Mouse (Mus musculus): Measurements from ENCODE around the gene Lrtm2. TPM values are rescaled to one million over a fixed set of nuclear protein-coding genes. Genes with fewer than 3 reads are reported as not detected.

The Lrtm2 gene
- total and polyA plus RNA-seq, 2 experiments from 2014 or later: 12.7 to 17.8 TPM

DNA sequence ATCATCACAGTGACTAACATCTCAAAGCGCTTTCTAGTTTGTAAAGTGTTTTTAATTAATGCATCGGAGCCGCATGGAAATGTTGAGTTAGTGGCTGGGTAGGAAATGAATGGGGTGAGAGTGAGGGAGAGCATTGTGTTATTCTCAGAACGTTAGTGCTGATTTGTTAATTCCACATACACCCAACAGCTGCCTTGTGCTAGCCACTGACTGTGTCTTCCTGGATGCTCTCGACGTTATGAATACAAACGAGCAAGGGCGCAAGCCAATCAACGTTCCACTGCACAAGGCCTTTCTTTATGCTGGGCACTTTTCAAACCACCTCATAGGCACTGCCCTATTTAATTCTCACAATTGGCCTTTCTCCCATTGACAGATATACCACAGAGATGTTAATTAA lies 11.8 kb downstream of the Lrtm2 start:
- peak; percentile 79 for ATAC-seq

DNA sequence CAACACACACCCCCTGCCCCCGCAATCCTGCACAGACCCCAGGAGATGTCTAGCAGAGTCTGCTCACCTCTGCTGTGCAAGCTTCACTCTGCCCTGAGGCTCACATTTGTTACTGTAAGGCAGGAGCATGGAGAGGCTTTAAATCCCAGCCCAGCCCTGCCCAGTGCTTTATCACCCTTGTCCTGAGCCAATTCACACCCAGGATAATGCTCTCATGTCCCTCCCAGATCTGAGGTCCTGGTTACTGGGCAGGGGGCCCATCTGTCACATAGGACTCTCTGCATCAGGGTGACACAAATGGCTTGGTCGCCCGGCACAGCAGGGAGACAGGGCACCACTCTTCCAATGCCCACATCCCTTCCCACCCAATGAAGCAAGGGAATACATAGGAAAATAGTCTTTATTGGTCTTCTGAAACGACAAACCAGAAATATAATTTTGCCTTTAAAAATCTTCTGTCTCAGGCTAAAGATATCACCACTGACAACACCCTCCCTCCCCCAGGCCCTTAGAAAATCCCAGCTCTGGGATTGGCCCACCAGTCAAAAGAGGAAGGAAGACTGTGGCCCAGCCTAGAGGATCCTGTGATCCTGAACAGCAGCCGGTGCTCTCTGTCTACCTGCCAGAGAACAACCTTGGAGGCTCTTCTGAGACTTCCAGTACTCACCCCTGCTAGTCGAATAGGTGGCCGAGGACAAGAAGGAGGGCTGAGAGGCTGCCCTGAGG lies 15.7 kb downstream of the Lrtm2 start:
- whole genome bisulfite sequencing: 62% methylated on average over 7 of the region's 7 CpGs
- no peak for TF ChIP-seq CTCF (IDR thresholded peaks at IDR 0.05; ENCODE audit: low read depth)
- H3K4me3 ChIP-seq (ENCODE audit: low read depth, low read length): no peak overlapping the region
- ATAC-seq: no peak
- no peaks in the 10 kb centered on the region for H3K27me3 ChIP-seq (ENCODE audit: insufficient read depth, low read length)
- no peak overlapping the region for H3K4me2 ChIP-seq (ENCODE audit: low read depth)
- H3K27ac ChIP-seq (ENCODE audit: low read depth, low read length): no peak overlapping the region
- H3K9me3 ChIP-seq (ENCODE audit: low read length): no peaks in the 10 kb centered on the region
- no peak for DNase-seq
- no peak overlapping the region for H3K9ac ChIP-seq
- peaks cover 5% of the 10 kb centered on the region; the same call in 1 of the 2 replicates for H3K36me3 ChIP-seq (ENCODE audit: insufficient read depth)
- peaks cover 15% of the 10 kb centered on the region for H3K4me1 ChIP-seq (ENCODE audit: insufficient read depth)

More for the DNA sequence above, 11.8 kb downstream of the Lrtm2 start:
- no peak overlapping the region for H3K4me3 ChIP-seq (ENCODE audit: low read depth, low read length)
- no peak for TF ChIP-seq CTCF (IDR thresholded peaks at IDR 0.05; ENCODE audit: low read depth)
- H3K4me1 ChIP-seq (ENCODE audit: insufficient read depth): 0 out of 2 replicates have a peak, but pooled peaks cover 7% of the 10 kb centered on the region
- H3K27ac ChIP-seq (ENCODE audit: low read depth, low read length): 0 out of 2 replicates have a peak overlapping the region, but pooled peaks have one; percentile 15
- no peak overlapping the region for H3K4me2 ChIP-seq (ENCODE audit: low read depth)
- H3K9ac ChIP-seq: no peak overlapping the region
- H3K27me3 ChIP-seq (ENCODE audit: insufficient read depth, low read length): no peaks in the 10 kb centered on the region
- DNase-seq: peak; percentile 55
- WGBS: 12% methylated on average over 9 of the region's 9 CpGs
- H3K36me3 ChIP-seq (ENCODE audit: insufficient read depth): peaks cover 10% of the 10 kb centered on the region; the same call in 1 of the 2 replicates
- no peaks in the 10 kb centered on the region for H3K9me3 ChIP-seq (ENCODE audit: low read length)

DNA sequence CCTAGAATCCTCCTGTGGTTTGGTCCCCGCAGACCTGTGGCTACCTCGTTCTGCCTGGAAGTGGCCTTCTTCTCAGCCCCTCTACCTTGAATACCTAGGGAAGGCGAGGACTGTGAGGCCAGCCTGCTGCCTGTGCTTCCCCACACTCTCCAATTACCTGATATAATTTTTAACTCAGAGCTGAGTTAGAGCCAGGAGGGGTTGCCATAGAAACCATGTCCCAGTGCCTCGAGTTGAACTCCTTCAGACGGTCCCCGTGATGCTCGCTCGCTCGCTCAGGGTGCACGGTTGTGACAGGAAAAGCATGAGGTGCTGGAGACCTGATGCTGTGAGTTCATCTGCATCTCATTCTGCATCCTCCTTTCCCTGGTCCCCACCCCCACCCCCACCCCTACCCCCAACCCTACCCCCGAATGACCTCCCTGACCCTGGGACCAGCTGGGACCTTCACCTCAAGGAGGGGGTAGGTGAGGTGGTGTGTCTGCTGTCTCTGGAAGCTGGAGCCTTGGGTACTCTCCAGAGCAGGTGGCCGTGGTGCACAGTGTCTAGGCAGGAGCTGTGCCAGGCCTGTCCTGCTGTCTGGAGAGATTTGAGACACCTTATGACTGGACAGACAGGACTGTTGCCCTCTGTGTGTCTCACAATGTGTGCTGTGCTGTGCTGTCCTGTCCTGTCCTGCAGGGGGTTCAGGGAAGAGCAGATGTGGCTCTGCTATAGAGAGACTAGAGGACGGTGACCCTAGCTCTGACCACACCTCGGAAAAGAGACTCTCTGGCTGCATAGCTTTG lies 16.8 kb downstream of the Lrtm2 start:
- Histone ChIP-seq H3K27me3 (ENCODE audit: insufficient read depth, low read length) (no peaks in the 10 kb centered on the region), H3K4me3 (ENCODE audit: low read depth, low read length) (no peak overlapping the region), H3K4me1 (ENCODE audit: insufficient read depth) (peaks cover 15% of the 10 kb centered on the region), H3K9me3 (ENCODE audit: low read length) (no peaks in the 10 kb centered on the region), H3K9ac (no peak overlapping the region), H3K4me2 (ENCODE audit: low read depth) (no peak overlapping the region), H3K27ac (ENCODE audit: low read depth, low read length) (peak overlapping the region; percentile 69), H3K36me3 (ENCODE audit: insufficient read depth) (peaks cover 5% of the 10 kb centered on the region; the same call in 1 of the 2 replicates)
- DNase-seq: peak; percentile 74
- WGBS: 48% methylated on average over 14 of the region's 14 CpGs
- peak; percentile 92 for ATAC-seq
- TF ChIP-seq CTCF (IDR thresholded peaks at IDR 0.05; ENCODE audit: low read depth): 0 out of 2 replicates have a peak, but pooled peaks have one; percentile 9

DNA sequence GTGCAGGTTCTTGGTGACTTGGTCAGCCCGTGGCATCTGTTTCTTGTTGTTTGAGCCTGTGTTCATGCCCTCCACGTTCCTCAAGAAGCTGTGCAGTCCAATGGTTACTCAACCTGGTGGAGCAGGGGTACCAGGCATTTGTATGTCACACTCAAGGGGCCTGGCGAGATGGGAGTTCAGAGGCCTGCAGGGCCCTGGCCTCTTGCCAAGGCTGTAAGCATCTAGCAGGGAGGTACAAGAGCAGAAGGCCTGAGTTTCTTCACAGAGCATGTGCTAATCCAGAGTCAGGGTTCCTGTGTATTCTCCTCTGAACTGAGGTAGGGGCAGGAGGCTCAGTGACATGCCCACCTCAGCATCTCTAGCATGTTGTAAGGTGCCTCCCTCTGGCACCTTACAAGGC lies 17.5 kb downstream of the Lrtm2 start:
- H3K4me3 ChIP-seq (ENCODE audit: low read depth, low read length): no peak overlapping the region
- no peak for TF ChIP-seq CTCF (IDR thresholded peaks at IDR 0.05; ENCODE audit: low read depth)
- no peaks in the 10 kb centered on the region for H3K9me3 ChIP-seq (ENCODE audit: low read length)
- H3K27me3 ChIP-seq (ENCODE audit: insufficient read depth, low read length): no peaks in the 10 kb centered on the region
- no peak overlapping the region for H3K4me2 ChIP-seq (ENCODE audit: low read depth)
- peak overlapping the region; percentile 69 for H3K27ac ChIP-seq (ENCODE audit: low read depth, low read length)
- DNase-seq (no peak), ATAC-seq (peak; percentile 65; the same call in 1 of the 2 replicates)
- H3K36me3 ChIP-seq (ENCODE audit: insufficient read depth): peaks cover 5% of the 10 kb centered on the region; the same call in 1 of the 2 replicates
- H3K9ac ChIP-seq: no peak overlapping the region
- WGBS: 68% methylated on average over 3 of the region's 3 CpGs
- peaks cover 15% of the 10 kb centered on the region for H3K4me1 ChIP-seq (ENCODE audit: insufficient read depth)

DNA sequence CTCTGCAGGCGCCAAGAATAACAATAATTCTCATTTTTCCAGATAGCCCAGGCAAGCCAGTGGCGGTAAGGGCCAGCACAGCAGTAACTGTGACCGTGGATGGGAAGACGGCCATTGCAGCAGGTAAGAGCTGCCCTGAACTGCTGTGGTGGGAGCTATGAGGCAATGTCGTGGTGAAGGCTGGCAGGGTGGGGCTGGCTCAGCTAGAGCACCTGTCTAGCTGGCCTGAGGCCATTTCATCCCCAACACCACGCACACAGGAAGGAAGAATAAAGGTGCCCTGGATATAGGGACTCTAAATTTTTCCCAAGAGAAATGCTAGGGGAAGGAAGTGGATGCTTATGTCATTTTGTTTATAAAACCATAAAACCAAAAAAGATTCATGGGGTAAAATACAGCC lies 18.2 kb downstream of the Lrtm2 start:
- Histone ChIP-seq H3K4me3 (ENCODE audit: low read depth, low read length) (no peak overlapping the region), H3K9me3 (ENCODE audit: low read length) (no peaks in the 10 kb centered on the region), H3K27me3 (ENCODE audit: insufficient read depth, low read length) (no peaks in the 10 kb centered on the region), H3K36me3 (ENCODE audit: insufficient read depth) (0 out of 2 replicates have a peak, but pooled peaks cover 5% of the 10 kb centered on the region), H3K27ac (ENCODE audit: low read depth, low read length) (no peak overlapping the region), H3K4me1 (ENCODE audit: insufficient read depth) (peaks cover 15% of the 10 kb centered on the region), H3K4me2 (ENCODE audit: low read depth) (no peak overlapping the region), H3K9ac (no peak overlapping the region)
- DNase-seq (no peak), ATAC-seq (no peak)
- 85% methylated on average over 6 of the region's 6 CpGs for WGBS
- TF ChIP-seq CTCF (IDR thresholded peaks at IDR 0.05; ENCODE audit: low read depth): no peak

DNA sequence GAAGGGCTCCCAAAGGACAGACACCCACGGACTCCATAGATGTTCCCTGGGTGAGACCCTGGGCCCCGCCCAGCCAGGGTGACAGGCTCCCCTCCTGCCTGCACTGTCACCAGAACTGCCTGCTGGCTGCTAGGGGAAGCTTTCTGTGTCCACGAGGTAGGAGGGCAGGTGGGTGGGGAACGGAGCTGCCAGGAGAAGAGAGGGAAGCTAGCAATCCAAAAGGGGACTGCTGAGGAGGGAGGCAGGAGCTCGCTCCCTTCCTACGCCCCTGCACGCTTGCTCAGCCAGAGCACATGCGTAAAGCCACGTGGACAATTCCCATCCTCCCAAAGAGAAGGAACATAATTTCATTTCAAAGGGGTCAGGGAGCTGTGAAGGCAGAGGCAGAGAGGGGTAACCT lies 20.4 kb downstream of the Lrtm2 start:
- no peak for TF ChIP-seq CTCF (IDR thresholded peaks at IDR 0.05; ENCODE audit: low read depth)
- WGBS: 64% methylated on average over 9 of the region's 9 CpGs
- Histone ChIP-seq H3K4me2 (ENCODE audit: low read depth) (no peak overlapping the region), H3K9me3 (ENCODE audit: low read length) (no peaks in the 10 kb centered on the region), H3K27ac (ENCODE audit: low read depth, low read length) (no peak overlapping the region), H3K27me3 (ENCODE audit: insufficient read depth, low read length) (no peaks in the 10 kb centered on the region), H3K4me1 (ENCODE audit: insufficient read depth) (peaks cover 15% of the 10 kb centered on the region), H3K36me3 (ENCODE audit: insufficient read depth) (no peaks in the 10 kb centered on the region), H3K9ac (no peak overlapping the region), H3K4me3 (ENCODE audit: low read depth, low read length) (no peak overlapping the region)
- no peak for ATAC-seq
- no peak for DNase-seq
